Mouse (Mus musculus) limb, embryonic 12.5 days (tissue): ENCODE measurements around the gene Atf1. TPM values are rescaled to one million over a fixed set of nuclear protein-coding genes. Genes with fewer than 3 reads are reported as not detected.

Experiments
- ATAC-seq: fragments of 200-750 bp; cut with Nextera tagmentation; 2 replicates; pipeline ENCODE4 v1.8.0; 2017; ENCODE audit warnings: low read depth, moderate TSS enrichment; ENCODE audit not compliant: insufficient number of reproducible peaks, insufficient read depth, low FRiP score, low TSS enrichment
- H3K27ac ChIP-seq: fragments of 300-500 bp; sonication (generic); 2 replicates; pipeline ENCODE4 v1.5.1; 2016; ENCODE audit warnings: mild to moderate bottlenecking, moderate library complexity
- H3K27me3 ChIP-seq: fragments of 300-500 bp; sonication (generic); 2 replicates; pipeline ENCODE4 v1.6.1; 2016; ENCODE audit warnings: mild to moderate bottlenecking, moderate library complexity
- H3K36me3 ChIP-seq: fragments of 300-500 bp; sonication (generic); 2 replicates; pipeline ENCODE4 v1.6.1; 2016; ENCODE audit warnings: mild to moderate bottlenecking, moderate library complexity
- H3K4me1 ChIP-seq: fragments of 300-500 bp; sonication (generic); replicated peaks from 2 replicates; pipeline ENCODE4 v1.6.1; 2016
- H3K4me2 ChIP-seq: fragments of 300-500 bp; sonication (generic); 2 replicates; pipeline ENCODE4 v1.6.1; 2016; ENCODE audit warnings: mild to moderate bottlenecking, moderate library complexity
- H3K4me3 ChIP-seq: fragments of 300-500 bp; sonication (generic); replicated peaks from 2 replicates; pipeline ENCODE4 v1.5.1; 2016; ENCODE audit warnings: mild to moderate bottlenecking
- H3K9ac ChIP-seq: fragments of 300-500 bp; sonication (generic); replicated peaks from 2 replicates; pipeline ENCODE4 v1.6.1; 2016; ENCODE audit warnings: mild to moderate bottlenecking, moderate library complexity
- H3K9me3 ChIP-seq: fragments of 300-500 bp; sonication (generic); 2 replicates; pipeline ENCODE4 v1.6.1; 2016; ENCODE audit warnings: mild to moderate bottlenecking, moderate library complexity
- WGBS: fragments of 180-500 bp; shearing (Covaris S2); methylation state at CpG from one replicate; pipeline ENCODE4 v1.1.7; 2016; 5-methylcytosine and 5-hydroxymethylcytosine counted together
- polyA plus RNA-seq: library from polyadenylated mRNA; unstranded; fragments of >200 nt; fragmentation: Nextera tagmentation; extraction: Ambion mirVana; gene quantifications from 2 replicates; pipeline ENCODE4 v1.2.1, GENCODE M21; 2016

Gene Atf1
- polyA plus RNA-seq, 1 experiment from 2014 or later = 53.0 TPM

GRCm38 (mm10) chr15:100188542-100188941 is 39.1 kb upstream of the Atf1 start:
- ATAC-seq = no peak
- 90% methylated on average over 5 of the region's 5 CpGs for WGBS
- Histone ChIP-seq H3K27ac (no peak overlapping the region), H3K4me3 (no peak overlapping the region), H3K36me3 (peaks cover 94% of the 10 kb centered on the region), H3K27me3 (no peaks in the 10 kb centered on the region), H3K4me2 (no peak overlapping the region), H3K9ac (no peak overlapping the region), H3K4me1 (no peaks in the 10 kb centered on the region), H3K9me3 (no peaks in the 10 kb centered on the region)

- Histone ChIP-seq H3K4me1 (no peaks in the 10 kb centered on the region), H3K27me3 (no peaks in the 10 kb centered on the region), H3K27ac (no peak overlapping the region), H3K4me2 (no peak overlapping the region), H3K4me3 (no peak overlapping the region), H3K9me3 (no peaks in the 10 kb centered on the region), H3K36me3 (peaks cover 94% of the 10 kb centered on the region), H3K9ac (no peak overlapping the region)
- WGBS = 83% methylated on average over 14 of the region's 14 CpGs
- no peak for ATAC-seq
These were observed 38.6 kb upstream of the Atf1 start for GRCm38 (mm10) chr15:100188962-100189404.

GRCm38 (mm10) chr15:100190083-100190482 is 37.5 kb upstream of the Atf1 start:
- no peak overlapping the region for H3K27ac ChIP-seq
- H3K9me3 ChIP-seq = no peaks in the 10 kb centered on the region
- peaks cover 94% of the 10 kb centered on the region for H3K36me3 ChIP-seq
- no peaks in the 10 kb centered on the region for H3K27me3 ChIP-seq
- H3K4me2 ChIP-seq = no peak overlapping the region
- 95% methylated on average over 5 of the region's 5 CpGs for WGBS
- H3K9ac ChIP-seq = no peak overlapping the region
- no peak for ATAC-seq
- H3K4me3 ChIP-seq = no peak overlapping the region
- no peaks in the 10 kb centered on the region for H3K4me1 ChIP-seq

- H3K4me1 ChIP-seq = no peaks in the 10 kb centered on the region
- H3K9ac ChIP-seq = no peak overlapping the region
- no peak for ATAC-seq
- H3K4me2 ChIP-seq = no peak overlapping the region
- no peak overlapping the region for H3K27ac ChIP-seq
- 88% methylated on average over 11 of the region's 11 CpGs for WGBS
- no peaks in the 10 kb centered on the region for H3K27me3 ChIP-seq
- peaks cover 88% of the 10 kb centered on the region for H3K36me3 ChIP-seq
- H3K9me3 ChIP-seq = no peaks in the 10 kb centered on the region
- no peak overlapping the region for H3K4me3 ChIP-seq
These were observed 28.5 kb upstream of the Atf1 start for GRCm38 (mm10) chr15:100198983-100199745.

- H3K27ac ChIP-seq = no peak overlapping the region
- H3K4me3 ChIP-seq = no peak overlapping the region
- 80% methylated on average over 3 of the region's 3 CpGs for WGBS
- H3K27me3 ChIP-seq = no peaks in the 10 kb centered on the region
- H3K9ac ChIP-seq = no peak overlapping the region
- H3K4me2 ChIP-seq = no peak overlapping the region
- H3K36me3 ChIP-seq = peaks cover 87% of the 10 kb centered on the region
- no peaks in the 10 kb centered on the region for H3K4me1 ChIP-seq
- no peaks in the 10 kb centered on the region for H3K9me3 ChIP-seq
- no peak for ATAC-seq
These were observed 27.8 kb upstream of the Atf1 start for GRCm38 (mm10) chr15:100199790-100200189.

GRCm38 (mm10) chr15:100201806-100202205 is 25.8 kb upstream of the Atf1 start:
- Histone ChIP-seq H3K4me3 (no peak overlapping the region), H3K27ac (no peak overlapping the region), H3K9ac (no peak overlapping the region), H3K27me3 (no peaks in the 10 kb centered on the region), H3K4me2 (no peak overlapping the region), H3K4me1 (no peaks in the 10 kb centered on the region), H3K9me3 (no peaks in the 10 kb centered on the region), H3K36me3 (peaks cover 89% of the 10 kb centered on the region)
- ATAC-seq = no peak
- WGBS = 90% methylated on average over 3 of the region's 3 CpGs

GRCm38 (mm10) chr15:100202431-100203015 is 25.1 kb upstream of the Atf1 start:
- H3K9ac ChIP-seq = no peak overlapping the region
- no peaks in the 10 kb centered on the region for H3K4me1 ChIP-seq
- no peaks in the 10 kb centered on the region for H3K27me3 ChIP-seq
- no peak overlapping the region for H3K4me2 ChIP-seq
- WGBS = 85% methylated on average over 4 of the region's 4 CpGs
- no peak overlapping the region for H3K4me3 ChIP-seq
- no peaks in the 10 kb centered on the region for H3K9me3 ChIP-seq
- H3K36me3 ChIP-seq = peaks cover 89% of the 10 kb centered on the region
- no peak for ATAC-seq
- H3K27ac ChIP-seq = no peak overlapping the region

- ATAC-seq = no peak
- H3K27me3 ChIP-seq = no peaks in the 10 kb centered on the region
- H3K4me1 ChIP-seq = no peaks in the 10 kb centered on the region
- no peak overlapping the region for H3K9ac ChIP-seq
- 89% methylated on average over 1 of the region's 1 CpGs for WGBS
- H3K4me2 ChIP-seq = no peak overlapping the region
- no peak overlapping the region for H3K4me3 ChIP-seq
- no peaks in the 10 kb centered on the region for H3K9me3 ChIP-seq
- peaks cover 88% of the 10 kb centered on the region for H3K36me3 ChIP-seq
- no peak overlapping the region for H3K27ac ChIP-seq
These were observed 23.0 kb upstream of the Atf1 start for GRCm38 (mm10) chr15:100204574-100204973.

GRCm38 (mm10) chr15:100210013-100210412 is 17.6 kb upstream of the Atf1 start:
- 89% methylated on average over 3 of the region's 3 CpGs for WGBS
- no peaks in the 10 kb centered on the region for H3K4me1 ChIP-seq
- no peak for ATAC-seq
- no peak overlapping the region for H3K27ac ChIP-seq
- H3K4me2 ChIP-seq = no peak overlapping the region
- H3K36me3 ChIP-seq = peaks cover 97% of the 10 kb centered on the region
- no peaks in the 10 kb centered on the region for H3K9me3 ChIP-seq
- H3K9ac ChIP-seq = no peak overlapping the region
- H3K27me3 ChIP-seq = no peaks in the 10 kb centered on the region
- H3K4me3 ChIP-seq = no peak overlapping the region

GRCm38 (mm10) chr15:100213339-100213738 is 14.3 kb upstream of the Atf1 start:
- Histone ChIP-seq H3K9ac (no peak overlapping the region), H3K4me1 (no peaks in the 10 kb centered on the region), H3K27me3 (no peaks in the 10 kb centered on the region), H3K9me3 (no peaks in the 10 kb centered on the region), H3K36me3 (peaks cover 81% of the 10 kb centered on the region), H3K4me3 (no peak overlapping the region), H3K27ac (no peak overlapping the region), H3K4me2 (no peak overlapping the region)
- no peak for ATAC-seq
- 93% methylated on average over 2 of the region's 2 CpGs for WGBS

- no peak for ATAC-seq
- H3K4me3 ChIP-seq = no peak overlapping the region
- no peak overlapping the region for H3K9ac ChIP-seq
- no peaks in the 10 kb centered on the region for H3K4me1 ChIP-seq
- no peak overlapping the region for H3K27ac ChIP-seq
- no peaks in the 10 kb centered on the region for H3K9me3 ChIP-seq
- H3K27me3 ChIP-seq = no peaks in the 10 kb centered on the region
- WGBS = 91% methylated on average over 11 of the region's 11 CpGs
- peaks cover 65% of the 10 kb centered on the region for H3K36me3 ChIP-seq
- H3K4me2 ChIP-seq = no peak overlapping the region
These were observed 12.5 kb upstream of the Atf1 start for GRCm38 (mm10) chr15:100215092-100215491.

- no peaks in the 10 kb centered on the region for H3K9me3 ChIP-seq
- ATAC-seq = no peak
- no peak overlapping the region for H3K4me3 ChIP-seq
- no peak overlapping the region for H3K4me2 ChIP-seq
- no peaks in the 10 kb centered on the region for H3K27me3 ChIP-seq
- H3K36me3 ChIP-seq = peaks cover 54% of the 10 kb centered on the region
- H3K4me1 ChIP-seq = no peaks in the 10 kb centered on the region
- H3K27ac ChIP-seq = no peak overlapping the region
- H3K9ac ChIP-seq = no peak overlapping the region
- 93% methylated on average over 9 of the region's 9 CpGs for WGBS
These were observed 11.4 kb upstream of the Atf1 start for GRCm38 (mm10) chr15:100216173-100216572.
